Mouse (Mus musculus): ENCODE measurements around the gene Nat8l. TPM values are rescaled to one million over a fixed set of nuclear protein-coding genes. Genes with fewer than 3 reads are reported as not detected.

Nat8l gene
- polyA plus RNA-seq, 1 experiment from 2014 or later: 0.38 TPM

- Histone ChIP-seq H3K27ac (ENCODE audit: low read length) (no peak overlapping the region), H3K4me3 (ENCODE audit: low read length) (no peak overlapping the region), H3K27me3 (ENCODE audit: control insufficient read depth, insufficient read depth, low read length) (peaks cover 46% of the 10 kb centered on the region), H3K4me1 (ENCODE audit: control insufficient read depth, insufficient read depth, low read length) (0 out of 2 replicates have a peak, but pooled peaks cover 3% of the 10 kb centered on the region), H3K4me2 (ENCODE audit: low read depth, low read length) (no peak overlapping the region), H3K9me3 (replicated peaks; ENCODE audit: control insufficient read depth, low read length) (no peaks in the 10 kb centered on the region), H3K36me3 (ENCODE audit: control insufficient read depth, insufficient read depth) (no peaks in the 10 kb centered on the region), H3K9ac (ENCODE audit: low read length) (no peak overlapping the region)
- ATAC-seq (replicated peaks; ENCODE audit: extremely low read depth, insufficient read depth, low FRiP score): no peak
- whole genome bisulfite sequencing: 67% methylated on average over 6 of the region's 6 CpGs
Observed at GRCm38 (mm10) chr5:33999466-34000090, 3.8 kb downstream of the Nat8l start.

GRCm38 (mm10) chr5:34000809-34001208, 5.0 kb downstream of the Nat8l start:
- no peak overlapping the region for H3K9ac ChIP-seq (ENCODE audit: low read length)
- H3K4me1 ChIP-seq (ENCODE audit: control insufficient read depth, insufficient read depth, low read length): 0 out of 2 replicates have a peak, but pooled peaks cover under 1% of the 10 kb centered on the region
- H3K4me3 ChIP-seq (ENCODE audit: low read length): no peak overlapping the region
- H3K36me3 ChIP-seq (ENCODE audit: control insufficient read depth, insufficient read depth): no peaks in the 10 kb centered on the region
- no peak overlapping the region for H3K27ac ChIP-seq (ENCODE audit: low read length)
- no peak overlapping the region for H3K4me2 ChIP-seq (ENCODE audit: low read depth, low read length)
- ATAC-seq (replicated peaks; ENCODE audit: extremely low read depth, insufficient read depth, low FRiP score): no peak
- 91% methylated on average over 25 of the region's 25 CpGs for WGBS
- H3K27me3 ChIP-seq (ENCODE audit: control insufficient read depth, insufficient read depth, low read length): peaks cover 35% of the 10 kb centered on the region
- no peaks in the 10 kb centered on the region for H3K9me3 ChIP-seq (replicated peaks; ENCODE audit: control insufficient read depth, low read length)

- peaks cover 30% of the 10 kb centered on the region for H3K27me3 ChIP-seq (ENCODE audit: control insufficient read depth, insufficient read depth, low read length)
- H3K36me3 ChIP-seq (ENCODE audit: control insufficient read depth, insufficient read depth): no peaks in the 10 kb centered on the region
- no peak for ATAC-seq (replicated peaks; ENCODE audit: extremely low read depth, insufficient read depth, low FRiP score)
- H3K27ac ChIP-seq (ENCODE audit: low read length): no peak overlapping the region
- no peak overlapping the region for H3K4me2 ChIP-seq (ENCODE audit: low read depth, low read length)
- no peak overlapping the region for H3K4me3 ChIP-seq (ENCODE audit: low read length)
- WGBS: 80% methylated on average over 1 of the region's 1 CpGs
- H3K9me3 ChIP-seq (replicated peaks; ENCODE audit: control insufficient read depth, low read length): no peaks in the 10 kb centered on the region
- H3K9ac ChIP-seq (ENCODE audit: low read length): no peak overlapping the region
- H3K4me1 ChIP-seq (ENCODE audit: control insufficient read depth, insufficient read depth, low read length): no peaks in the 10 kb centered on the region
Observed at GRCm38 (mm10) chr5:34001401-34001800, 5.6 kb downstream of the Nat8l start.

- peaks cover 23% of the 10 kb centered on the region for H3K27me3 ChIP-seq (ENCODE audit: control insufficient read depth, insufficient read depth, low read length)
- H3K4me1 ChIP-seq (ENCODE audit: control insufficient read depth, insufficient read depth, low read length): no peaks in the 10 kb centered on the region
- no peaks in the 10 kb centered on the region for H3K9me3 ChIP-seq (replicated peaks; ENCODE audit: control insufficient read depth, low read length)
- ATAC-seq (replicated peaks; ENCODE audit: extremely low read depth, insufficient read depth, low FRiP score): no peak
- 85% methylated on average over 4 of the region's 4 CpGs for WGBS
- no peaks in the 10 kb centered on the region for H3K36me3 ChIP-seq (ENCODE audit: control insufficient read depth, insufficient read depth)
- H3K4me3 ChIP-seq (ENCODE audit: low read length): no peak overlapping the region
- H3K4me2 ChIP-seq (ENCODE audit: low read depth, low read length): no peak overlapping the region
- no peak overlapping the region for H3K27ac ChIP-seq (ENCODE audit: low read length)
- no peak overlapping the region for H3K9ac ChIP-seq (ENCODE audit: low read length)
Observed at GRCm38 (mm10) chr5:34002636-34003035, 6.9 kb downstream of the Nat8l start.

- Histone ChIP-seq H3K36me3 (ENCODE audit: control insufficient read depth, insufficient read depth) (no peaks in the 10 kb centered on the region), H3K9me3 (replicated peaks; ENCODE audit: control insufficient read depth, low read length) (no peaks in the 10 kb centered on the region), H3K4me3 (ENCODE audit: low read length) (no peak overlapping the region), H3K9ac (ENCODE audit: low read length) (no peak overlapping the region), H3K4me2 (ENCODE audit: low read depth, low read length) (no peak overlapping the region), H3K27me3 (ENCODE audit: control insufficient read depth, insufficient read depth, low read length) (peaks cover 6% of the 10 kb centered on the region; the same call in 1 of the 2 replicates), H3K27ac (ENCODE audit: low read length) (no peak overlapping the region), H3K4me1 (ENCODE audit: control insufficient read depth, insufficient read depth, low read length) (no peaks in the 10 kb centered on the region)
- ATAC-seq (replicated peaks; ENCODE audit: extremely low read depth, insufficient read depth, low FRiP score): no peak
- WGBS: 70% methylated on average over 5 of the region's 5 CpGs
Observed at GRCm38 (mm10) chr5:34004618-34005017, 8.8 kb downstream of the Nat8l start.

- H3K4me3 ChIP-seq (ENCODE audit: low read length): no peak overlapping the region
- H3K4me2 ChIP-seq (ENCODE audit: low read depth, low read length): no peak overlapping the region
- no peak overlapping the region for H3K27ac ChIP-seq (ENCODE audit: low read length)
- no peaks in the 10 kb centered on the region for H3K9me3 ChIP-seq (replicated peaks; ENCODE audit: control insufficient read depth, low read length)
- H3K9ac ChIP-seq (ENCODE audit: low read length): no peak overlapping the region
- H3K27me3 ChIP-seq (ENCODE audit: control insufficient read depth, insufficient read depth, low read length): peaks cover 2% of the 10 kb centered on the region; the same call in 1 of the 2 replicates
- no peaks in the 10 kb centered on the region for H3K36me3 ChIP-seq (ENCODE audit: control insufficient read depth, insufficient read depth)
- no peak for ATAC-seq (replicated peaks; ENCODE audit: extremely low read depth, insufficient read depth, low FRiP score)
- no peaks in the 10 kb centered on the region for H3K4me1 ChIP-seq (ENCODE audit: control insufficient read depth, insufficient read depth, low read length)
- 66% methylated on average over 4 of the region's 4 CpGs for WGBS
Observed at GRCm38 (mm10) chr5:34006832-34007231, 11.0 kb downstream of the Nat8l start.

GRCm38 (mm10) chr5:34007392-34007941, 11.7 kb downstream of the Nat8l start:
- no peaks in the 10 kb centered on the region for H3K36me3 ChIP-seq (ENCODE audit: control insufficient read depth, insufficient read depth)
- H3K9me3 ChIP-seq (replicated peaks; ENCODE audit: control insufficient read depth, low read length): no peaks in the 10 kb centered on the region
- H3K4me1 ChIP-seq (ENCODE audit: control insufficient read depth, insufficient read depth, low read length): no peaks in the 10 kb centered on the region
- H3K4me2 ChIP-seq (ENCODE audit: low read depth, low read length): no peak overlapping the region
- H3K9ac ChIP-seq (ENCODE audit: low read length): no peak overlapping the region
- peaks cover 2% of the 10 kb centered on the region; the same call in 1 of the 2 replicates for H3K27me3 ChIP-seq (ENCODE audit: control insufficient read depth, insufficient read depth, low read length)
- WGBS: 75% methylated on average over 4 of the region's 4 CpGs
- no peak for ATAC-seq (replicated peaks; ENCODE audit: extremely low read depth, insufficient read depth, low FRiP score)
- no peak overlapping the region for H3K4me3 ChIP-seq (ENCODE audit: low read length)
- no peak overlapping the region for H3K27ac ChIP-seq (ENCODE audit: low read length)

- Histone ChIP-seq H3K9me3 (replicated peaks; ENCODE audit: control insufficient read depth, low read length) (no peaks in the 10 kb centered on the region), H3K4me2 (ENCODE audit: low read depth, low read length) (no peak overlapping the region), H3K27me3 (ENCODE audit: control insufficient read depth, insufficient read depth, low read length) (peaks cover 2% of the 10 kb centered on the region; the same call in 1 of the 2 replicates), H3K4me3 (ENCODE audit: low read length) (no peak overlapping the region), H3K36me3 (ENCODE audit: control insufficient read depth, insufficient read depth) (no peaks in the 10 kb centered on the region), H3K27ac (ENCODE audit: low read length) (no peak overlapping the region), H3K9ac (ENCODE audit: low read length) (no peak overlapping the region), H3K4me1 (ENCODE audit: control insufficient read depth, insufficient read depth, low read length) (no peaks in the 10 kb centered on the region)
- no peak for ATAC-seq (replicated peaks; ENCODE audit: extremely low read depth, insufficient read depth, low FRiP score)
- 63% methylated on average over 1 of the region's 1 CpGs for WGBS
Observed at GRCm38 (mm10) chr5:34014652-34015051, 18.9 kb downstream of the Nat8l start.

GRCm38 (mm10) chr5:34018968-34019367, 23.2 kb downstream of the Nat8l start:
- Histone ChIP-seq H3K27me3 (ENCODE audit: control insufficient read depth, insufficient read depth, low read length) (no peaks in the 10 kb centered on the region), H3K4me2 (ENCODE audit: low read depth, low read length) (no peak overlapping the region), H3K4me1 (ENCODE audit: control insufficient read depth, insufficient read depth, low read length) (no peaks in the 10 kb centered on the region), H3K9me3 (replicated peaks; ENCODE audit: control insufficient read depth, low read length) (no peaks in the 10 kb centered on the region; the same call in 1 of the 2 replicates), H3K4me3 (ENCODE audit: low read length) (no peak overlapping the region), H3K27ac (ENCODE audit: low read length) (no peak overlapping the region), H3K9ac (ENCODE audit: low read length) (no peak overlapping the region), H3K36me3 (ENCODE audit: control insufficient read depth, insufficient read depth) (no peaks in the 10 kb centered on the region)
- 63% methylated on average over 4 of the region's 4 CpGs for WGBS
- no peak for ATAC-seq (replicated peaks; ENCODE audit: extremely low read depth, insufficient read depth, low FRiP score)
